Mouse (Mus musculus): ENCODE measurements around the gene Itgb2l.
"Not testable (repeated sequence)": the region's sequence is repeated elsewhere in the genome, so short reads cannot be mapped to it uniquely, and the experiment has no call there.

The Itgb2l gene

DNA sequence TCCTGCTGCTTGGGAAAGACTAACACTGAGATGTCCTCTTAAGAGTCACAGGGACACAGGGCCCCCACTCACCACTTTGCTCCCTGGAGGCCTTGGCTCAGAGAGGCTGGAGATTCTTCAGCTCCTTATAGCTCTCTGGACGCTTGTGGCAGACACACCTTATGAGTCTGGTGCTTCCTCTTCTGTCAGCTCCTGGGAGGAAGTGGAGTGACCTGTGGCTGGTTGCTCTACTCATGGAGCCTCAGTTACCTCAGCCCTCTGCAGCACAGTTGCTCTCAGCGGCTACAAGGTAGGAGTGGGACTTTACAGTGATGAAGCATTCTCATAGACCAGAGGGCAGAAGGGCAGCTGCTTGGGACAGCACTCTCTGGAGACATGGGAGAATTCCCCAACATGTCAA lies at the start of gene Itgb2l:
Gene Itgb2l (minus strand): TSS at position 152 of the 400 bp plus-strand sequence.
- no peak for DNase-seq (ENCODE audit: low read depth, low spot score)

DNA sequence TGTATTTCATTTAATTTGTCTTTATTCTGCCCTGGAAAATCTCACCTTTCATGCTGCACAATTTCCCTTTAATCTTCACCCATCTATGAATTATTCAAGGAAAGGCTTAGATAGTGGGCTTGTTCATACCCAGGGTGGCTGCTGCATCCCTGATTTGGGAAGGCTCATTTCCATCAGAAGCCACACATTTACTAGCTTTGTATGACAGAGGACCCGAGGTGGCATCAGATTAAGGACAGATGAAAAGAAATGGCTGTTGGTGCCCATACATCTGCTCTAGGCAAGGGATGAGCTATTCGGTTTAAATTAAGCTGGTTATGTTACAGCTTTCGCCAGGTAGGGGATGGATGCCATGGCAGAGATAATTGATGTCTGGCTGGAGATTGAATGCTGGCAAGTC lies 48.1 kb upstream of the Itgb2l start:
- DNase-seq (ENCODE audit: low read depth, low spot score): no peak

DNA sequence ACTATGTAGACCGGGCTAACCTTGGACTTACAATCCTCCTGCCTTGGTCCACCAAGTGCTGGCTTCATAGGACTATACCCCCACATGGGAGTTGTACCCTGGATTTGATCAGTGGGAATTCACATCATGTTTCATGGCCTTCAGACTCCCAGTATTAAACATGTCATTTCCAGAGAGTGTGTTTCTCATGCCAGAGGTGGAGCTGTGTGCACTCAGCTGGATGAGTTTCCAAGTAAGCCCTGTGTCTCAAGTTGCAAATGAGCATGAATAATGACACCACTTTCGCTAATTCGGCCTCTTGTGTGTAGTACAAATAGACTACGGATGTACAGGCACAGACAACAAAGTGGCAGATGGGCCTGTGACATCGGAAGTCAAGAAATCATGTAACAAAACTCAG lies 44.6 kb upstream of the Itgb2l start:
- DNase-seq (ENCODE audit: low read depth, low spot score): no peak

DNA sequence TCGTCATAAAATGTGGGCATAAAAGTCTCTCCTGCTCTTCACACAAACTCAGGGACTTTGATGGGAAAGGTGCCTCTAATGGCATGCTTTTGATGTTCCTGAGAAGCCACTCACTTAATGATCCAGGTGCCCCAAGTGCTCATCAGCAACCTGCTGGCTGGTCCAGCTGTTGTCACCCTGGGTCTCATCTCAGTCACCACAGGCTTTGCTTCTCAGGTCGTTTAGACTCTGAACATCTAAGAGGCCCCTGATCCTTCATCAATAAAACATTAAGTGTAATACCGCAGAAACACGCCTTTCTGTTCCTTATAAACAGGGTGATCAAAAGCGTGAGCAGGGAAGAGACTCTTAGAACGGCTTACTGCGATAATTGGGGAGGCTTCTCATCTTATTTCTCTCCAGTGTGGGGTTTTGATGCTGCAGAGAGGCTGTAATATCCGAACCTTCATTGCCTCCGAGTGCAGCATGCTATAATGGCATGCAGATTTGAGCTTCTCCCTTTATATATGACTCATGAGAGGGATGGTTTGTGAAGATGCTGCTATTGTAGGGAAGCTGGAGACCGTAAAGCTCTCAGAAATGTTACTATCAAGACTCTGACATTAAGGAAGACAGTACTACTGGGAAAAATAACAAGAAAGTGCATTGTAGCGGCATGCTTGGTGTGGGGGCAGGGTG lies 43.7 kb upstream of the Itgb2l start:
- DNase-seq (ENCODE audit: low read depth, low spot score): no peak

- no peak for DNase-seq (ENCODE audit: low read depth, low spot score)
Measured at GRCm38 (mm10) chr16:96481791-96482190, 38.4 kb upstream of the Itgb2l start.

DNA sequence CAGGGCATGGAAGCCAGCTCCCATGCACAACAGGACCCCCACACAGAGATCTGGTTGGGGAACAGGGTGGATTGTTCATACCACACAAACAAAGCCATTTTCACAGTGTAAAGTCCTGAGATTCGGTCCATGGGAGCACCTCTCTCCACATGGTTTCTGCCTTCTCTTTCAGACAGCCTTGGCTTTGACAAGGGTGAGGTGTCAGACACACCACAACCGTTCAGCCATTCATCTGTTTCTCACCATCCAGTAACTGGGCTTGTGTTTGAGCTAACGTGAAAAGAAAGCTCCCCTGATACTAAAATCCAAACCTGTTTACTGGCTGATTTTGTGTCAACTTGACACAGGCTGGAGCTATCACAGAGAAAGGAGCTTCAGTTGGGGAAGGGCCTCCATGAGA lies 30.8 kb upstream of the Itgb2l start:
- no peak for DNase-seq (ENCODE audit: low read depth, low spot score)

GRCm38 (mm10) chr16:96472816-96473215 lies 29.4 kb upstream of the Itgb2l start:
- DNase-seq (ENCODE audit: low read depth, low spot score): no peak

GRCm38 (mm10) chr16:96472361-96472760 lies 28.9 kb upstream of the Itgb2l start:
- DNase-seq (ENCODE audit: low read depth, low spot score): no peak

- DNase-seq (ENCODE audit: low read depth, low spot score): no peak
Measured at GRCm38 (mm10) chr16:96469640-96470039, 26.2 kb upstream of the Itgb2l start.

DNA sequence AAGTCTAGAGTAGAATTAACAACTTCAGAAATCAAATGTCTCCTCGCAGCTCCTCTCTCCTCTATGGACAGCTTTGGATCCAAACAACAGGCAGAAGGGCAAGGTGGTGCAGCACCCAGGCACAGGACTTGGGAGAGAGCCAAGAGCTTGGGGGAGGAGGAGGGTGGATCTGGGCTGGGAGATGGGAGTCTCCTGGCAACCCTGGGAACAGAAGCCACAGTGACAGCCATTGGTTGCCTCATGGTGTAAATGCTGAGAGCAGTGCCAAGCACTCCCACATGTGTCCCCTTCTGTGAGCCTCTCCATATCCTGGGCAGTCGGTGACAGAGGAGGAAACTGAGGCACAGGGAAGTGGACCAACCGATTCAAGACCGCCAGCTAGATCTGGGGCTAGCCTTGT lies 25.3 kb upstream of the Itgb2l start:
- DNase-seq (ENCODE audit: low read depth, low spot score): no peak

GRCm38 (mm10) chr16:96468011-96468410 lies 24.6 kb upstream of the Itgb2l start:
- DNase-seq (ENCODE audit: low read depth, low spot score): no peak

- DNase-seq (ENCODE audit: low read depth, low spot score): peak; percentile 47
Measured at GRCm38 (mm10) chr16:96467445-96467844, 24.0 kb upstream of the Itgb2l start, which contains the start of gene Pcp4. Gene Pcp4 (plus strand): TSS chr16:96467606.

DNA sequence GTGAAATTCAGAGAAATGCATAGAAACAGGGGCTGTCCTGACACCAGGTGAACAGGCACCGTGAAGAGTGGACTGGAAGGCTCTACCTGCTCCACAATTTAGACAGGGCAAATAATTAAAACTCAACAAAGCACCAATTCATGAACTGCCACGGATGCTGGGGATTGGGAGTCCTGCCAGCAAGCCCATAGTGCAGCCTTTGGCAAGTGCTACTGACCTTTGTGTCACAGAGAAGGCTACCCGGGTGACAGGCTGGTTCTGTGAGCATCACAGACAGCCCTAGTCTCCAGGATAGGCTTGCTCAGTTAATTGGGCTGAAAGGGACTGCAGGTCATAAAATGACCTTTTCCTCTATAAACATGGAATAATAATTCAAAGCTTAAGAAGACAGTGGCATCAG lies 17.4 kb upstream of the Itgb2l start:
- DNase-seq (ENCODE audit: low read depth, low spot score): no peak

DNA sequence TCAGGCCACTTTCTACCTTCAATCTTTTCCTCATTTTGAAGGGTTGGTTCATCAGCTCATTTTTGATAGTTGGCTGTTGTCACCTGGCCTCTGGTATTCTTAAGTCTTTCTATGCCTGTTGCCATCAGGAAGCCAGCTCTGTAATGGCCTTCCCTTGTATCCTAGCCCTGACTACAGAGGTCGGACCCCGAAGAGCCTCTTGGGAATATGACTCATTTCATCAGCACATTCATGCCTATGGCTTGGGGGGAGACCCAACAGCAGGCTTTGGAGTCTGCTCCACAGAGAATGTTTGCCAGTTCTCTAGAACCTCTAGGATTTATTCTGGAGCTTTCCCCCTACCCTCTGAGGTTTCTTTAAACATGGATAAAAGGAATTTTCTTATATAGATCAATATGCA lies 15.9 kb upstream of the Itgb2l start:
- DNase-seq (ENCODE audit: low read depth, low spot score): no peak

GRCm38 (mm10) chr16:96457612-96458011 lies 14.2 kb upstream of the Itgb2l start:
- no peak for DNase-seq (ENCODE audit: low read depth, low spot score)

- no peak for DNase-seq (ENCODE audit: low read depth, low spot score)
Measured at GRCm38 (mm10) chr16:96454086-96454485, 10.7 kb upstream of the Itgb2l start.

GRCm38 (mm10) chr16:96450871-96451270 lies 7.5 kb upstream of the Itgb2l start:
- DNase-seq (ENCODE audit: low read depth, low spot score): not testable (repeated sequence)

- no peak for DNase-seq (ENCODE audit: low read depth, low spot score)
Measured at GRCm38 (mm10) chr16:96441826-96442225, 1.6 kb downstream of the Itgb2l start.

DNA sequence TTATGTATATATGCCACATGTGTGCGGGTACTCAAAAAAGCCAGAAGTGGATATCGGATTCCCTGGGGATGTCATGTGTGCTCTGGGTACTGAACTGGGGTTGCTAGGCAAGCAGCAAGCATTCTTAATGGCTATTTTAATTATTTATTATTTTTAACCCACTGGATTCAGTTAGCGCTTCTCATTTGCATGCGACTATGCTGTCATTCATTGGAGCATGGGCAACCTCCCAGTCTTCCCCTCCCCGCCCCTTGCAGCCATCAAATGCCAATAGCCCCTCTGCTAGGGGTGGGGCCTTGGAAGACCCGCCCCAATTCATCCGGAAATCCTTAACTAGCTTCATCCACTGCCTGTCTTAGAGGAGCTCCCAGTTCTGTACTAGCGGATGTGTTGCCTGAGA lies 2.5 kb downstream of the Itgb2l start:
- DNase-seq (ENCODE audit: low read depth, low spot score): no peak

DNA sequence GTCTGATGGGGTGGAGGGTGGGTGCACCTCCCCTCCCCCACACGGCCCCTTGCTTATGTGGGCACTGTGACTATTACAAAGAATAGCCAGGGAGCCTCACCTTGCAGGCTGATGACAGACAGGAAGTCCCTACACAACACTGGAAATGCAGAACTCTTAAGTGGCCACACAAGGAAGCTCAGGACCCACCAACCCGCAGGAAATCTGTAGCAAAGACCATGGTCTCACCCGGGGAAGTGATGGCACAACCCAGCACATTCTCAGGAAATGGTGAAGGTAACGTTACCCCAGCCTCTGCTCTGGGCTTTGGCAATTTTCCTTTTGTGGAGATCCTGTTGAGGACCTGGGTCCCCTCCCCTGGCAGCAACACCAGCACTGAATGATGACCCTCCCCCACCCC lies 3.7 kb downstream of the Itgb2l start:
- no peak for DNase-seq (ENCODE audit: low read depth, low spot score)

- DNase-seq (ENCODE audit: low read depth, low spot score): no peak
Measured at GRCm38 (mm10) chr16:96438946-96439345, 4.5 kb downstream of the Itgb2l start.

DNA sequence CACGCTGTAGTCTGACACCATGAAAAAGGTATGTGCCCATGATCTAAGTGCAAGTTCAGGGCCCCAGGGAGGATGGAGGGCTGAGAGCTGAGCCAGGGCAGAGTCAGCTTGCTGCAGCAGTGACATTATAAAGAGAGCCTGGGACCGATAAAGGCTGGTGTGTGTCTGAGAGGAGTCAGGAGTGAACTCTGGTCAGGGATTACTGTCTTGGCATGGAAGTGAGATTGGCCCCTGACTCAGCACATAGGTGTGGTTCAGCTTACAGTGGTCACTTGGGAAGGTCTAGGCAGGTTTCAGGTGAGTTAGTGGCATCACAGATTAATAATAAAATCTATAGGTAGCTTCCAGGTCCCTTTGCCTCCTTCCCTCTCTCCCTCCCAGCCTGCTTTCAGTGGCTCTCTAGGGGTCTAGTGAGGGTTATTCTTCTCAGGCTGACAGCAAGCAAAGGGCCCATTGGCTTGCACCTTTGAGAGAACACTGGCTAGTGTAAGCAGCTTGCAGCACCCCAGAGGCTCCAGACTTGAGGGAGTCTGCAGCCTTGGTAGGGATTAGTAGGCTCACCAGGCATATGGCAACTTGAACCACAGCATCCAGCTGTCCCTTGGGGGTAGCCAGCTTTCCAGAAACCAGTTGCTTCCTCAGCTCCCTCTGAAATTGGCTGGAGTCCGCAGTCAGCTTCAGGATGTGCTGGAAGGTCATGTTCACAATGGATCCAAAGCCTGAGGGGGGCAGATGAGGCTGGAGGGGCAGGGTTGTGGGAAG lies 9.2 kb downstream of the Itgb2l start:
- no peak for DNase-seq (ENCODE audit: low read depth, low spot score)

DNA sequence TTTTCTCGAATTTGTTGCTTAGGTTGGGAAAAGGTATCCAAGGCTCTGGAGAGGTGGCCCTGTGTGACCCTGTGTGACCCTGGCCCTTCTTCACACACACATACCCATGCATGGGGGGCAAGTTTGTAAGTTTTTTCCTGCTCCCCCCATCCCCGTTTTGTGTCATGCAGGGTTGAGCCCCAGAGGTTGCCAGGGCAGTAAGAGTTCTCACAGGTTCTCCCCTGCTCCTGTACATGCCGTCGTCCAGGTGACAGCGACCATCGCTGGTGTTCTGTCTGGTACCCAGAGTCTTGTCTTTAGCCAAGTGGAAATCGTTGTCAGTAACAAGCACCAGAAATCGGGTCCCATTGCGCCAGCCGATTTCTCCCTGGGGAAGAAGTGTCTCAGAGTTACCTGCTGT lies 10.2 kb downstream of the Itgb2l start:
- DNase-seq (ENCODE audit: low read depth, low spot score): no peak
